Mouse (Mus musculus): ENCODE measurements around the gene Cldn4. TPM values are rescaled to one million over a fixed set of nuclear protein-coding genes. Genes with fewer than 3 reads are reported as not detected.

Cldn4 gene
- 55.7 and 59.1 TPM in 2 replicates for polyA plus RNA-seq (2015; fragmentation: Nextera tagmentation; extraction: Ambion mirVana)

- ATAC-seq (replicated peaks; ENCODE audit: low FRiP score, low read depth), result peak; percentile 50
- 15% methylated on average over 11 of the region's 11 CpGs for WGBS
- Histone ChIP-seq H3K27ac (peak within 1 kb of the TSS; percentile 84), H3K9me3 (replicated peaks; ENCODE audit: low read length) (no peaks in the 10 kb centered on the region), H3K36me3 (ENCODE audit: insufficient read depth, low read length) (no peaks in the 10 kb centered on the region), H3K4me1 (replicated peaks; ENCODE audit: insufficient read depth, low read length) (peaks cover 9% of the 10 kb centered on the region; the same call in 1 of the 2 replicates), H3K4me3 (replicated peaks; ENCODE audit: low read depth, low read length) (peak within 1 kb of the TSS; percentile 40), H3K27me3 (ENCODE audit: insufficient read depth, low read length) (no peaks in the 10 kb centered on the region), H3K9ac (ENCODE audit: low read depth, low read length) (peak within 1 kb of the TSS; percentile 61), H3K4me2 (ENCODE audit: low read length) (peak within 1 kb of the TSS; percentile 30)
- peak; percentile 54 for DNase-seq (ENCODE audit: low spot score)
- TF ChIP-seq CTCF (IDR thresholded peaks at IDR 0.05; ENCODE audit: low read depth), result no peak
Observed at GRCm38 (mm10) chr5:134946857-134947255, at the start of gene Cldn4. Gene Cldn4 (minus strand): TSS chr5:134946934.

GRCm38 (mm10) chr5:134992566-134992965 is 45.8 kb upstream of the Cldn4 start:
- 83% methylated on average over 5 of the region's 5 CpGs for WGBS
- no peak overlapping the region for H3K4me2 ChIP-seq (ENCODE audit: low read length)
- DNase-seq (ENCODE audit: low spot score) (no peak), ATAC-seq (replicated peaks; ENCODE audit: low FRiP score, low read depth) (no peak)
- peaks cover 9% of the 10 kb centered on the region for H3K27me3 ChIP-seq (ENCODE audit: insufficient read depth, low read length)
- no peak overlapping the region for H3K9ac ChIP-seq (ENCODE audit: low read depth, low read length)
- H3K4me3 ChIP-seq (replicated peaks; ENCODE audit: low read depth, low read length), result no peak overlapping the region
- no peaks in the 10 kb centered on the region for H3K9me3 ChIP-seq (replicated peaks; ENCODE audit: low read length)
- H3K27ac ChIP-seq, result no peak overlapping the region
- H3K36me3 ChIP-seq (ENCODE audit: insufficient read depth, low read length), result no peaks in the 10 kb centered on the region
- H3K4me1 ChIP-seq (replicated peaks; ENCODE audit: insufficient read depth, low read length), result peaks cover 3% of the 10 kb centered on the region; the same call in 1 of the 2 replicates
- no peak for TF ChIP-seq CTCF (IDR thresholded peaks at IDR 0.05; ENCODE audit: low read depth)

- no peak for TF ChIP-seq CTCF (IDR thresholded peaks at IDR 0.05; ENCODE audit: low read depth)
- ATAC-seq (replicated peaks; ENCODE audit: low FRiP score, low read depth) (no peak), DNase-seq (ENCODE audit: low spot score) (no peak)
- H3K4me1 ChIP-seq (replicated peaks; ENCODE audit: insufficient read depth, low read length), result peaks cover 12% of the 10 kb centered on the region; the same call in 1 of the 2 replicates
- peaks cover 29% of the 10 kb centered on the region for H3K27me3 ChIP-seq (ENCODE audit: insufficient read depth, low read length)
- no peaks in the 10 kb centered on the region for H3K36me3 ChIP-seq (ENCODE audit: insufficient read depth, low read length)
- no peaks in the 10 kb centered on the region for H3K9me3 ChIP-seq (replicated peaks; ENCODE audit: low read length)
- no peak overlapping the region for H3K27ac ChIP-seq
- no peak overlapping the region for H3K4me2 ChIP-seq (ENCODE audit: low read length)
- no peak overlapping the region for H3K9ac ChIP-seq (ENCODE audit: low read depth, low read length)
- 44% methylated on average over 6 of the region's 6 CpGs for WGBS
- H3K4me3 ChIP-seq (replicated peaks; ENCODE audit: low read depth, low read length), result no peak overlapping the region
Observed at GRCm38 (mm10) chr5:134989741-134990140, 43.0 kb upstream of the Cldn4 start.

GRCm38 (mm10) chr5:134989166-134989565 is 42.4 kb upstream of the Cldn4 start:
- Histone ChIP-seq H3K27me3 (ENCODE audit: insufficient read depth, low read length) (peaks cover 29% of the 10 kb centered on the region), H3K9ac (ENCODE audit: low read depth, low read length) (no peak overlapping the region), H3K4me3 (replicated peaks; ENCODE audit: low read depth, low read length) (no peak overlapping the region), H3K36me3 (ENCODE audit: insufficient read depth, low read length) (no peaks in the 10 kb centered on the region), H3K4me2 (ENCODE audit: low read length) (no peak overlapping the region), H3K9me3 (replicated peaks; ENCODE audit: low read length) (no peaks in the 10 kb centered on the region), H3K4me1 (replicated peaks; ENCODE audit: insufficient read depth, low read length) (peaks cover 12% of the 10 kb centered on the region; the same call in 1 of the 2 replicates), H3K27ac (no peak overlapping the region)
- TF ChIP-seq CTCF (IDR thresholded peaks at IDR 0.05; ENCODE audit: low read depth), result no peak
- no peak for DNase-seq (ENCODE audit: low spot score)
- 27% methylated on average over 11 of the region's 11 CpGs for WGBS
- ATAC-seq (replicated peaks; ENCODE audit: low FRiP score, low read depth), result no peak

- Histone ChIP-seq H3K9ac (ENCODE audit: low read depth, low read length) (peak overlapping the region; percentile 63), H3K9me3 (replicated peaks; ENCODE audit: low read length) (no peaks in the 10 kb centered on the region), H3K27ac (peak overlapping the region; percentile 89), H3K27me3 (ENCODE audit: insufficient read depth, low read length) (peaks cover 29% of the 10 kb centered on the region), H3K4me3 (replicated peaks; ENCODE audit: low read depth, low read length) (peak overlapping the region; percentile 35), H3K4me1 (replicated peaks; ENCODE audit: insufficient read depth, low read length) (peaks cover 12% of the 10 kb centered on the region; the same call in 1 of the 2 replicates), H3K4me2 (ENCODE audit: low read length) (peak overlapping the region; percentile 57), H3K36me3 (ENCODE audit: insufficient read depth, low read length) (no peaks in the 10 kb centered on the region)
- WGBS, result 4% methylated on average over 79 of the region's 79 CpGs
- ATAC-seq (replicated peaks; ENCODE audit: low FRiP score, low read depth), result peak; percentile 11; the same call in 1 of the 2 replicates
- no peak for DNase-seq (ENCODE audit: low spot score)
- peak; percentile 35; the same call in 1 of the 2 replicates for TF ChIP-seq CTCF (IDR thresholded peaks at IDR 0.05; ENCODE audit: low read depth)
Observed at GRCm38 (mm10) chr5:134986298-134987268, 39.8 kb upstream of the Cldn4 start.

GRCm38 (mm10) chr5:134985633-134986297 is 39.0 kb upstream of the Cldn4 start, which contains the start of gene Cldn3:
Gene Cldn3 (plus strand): TSS chr5:134986214.
- DNase-seq (ENCODE audit: low spot score), result peak; percentile 76
- under 1% methylated on average over 25 of the region's 25 CpGs for WGBS
- Histone ChIP-seq H3K4me2 (ENCODE audit: low read length) (peak within 1 kb of the TSS; percentile 57), H3K4me1 (replicated peaks; ENCODE audit: insufficient read depth, low read length) (peaks cover 12% of the 10 kb centered on the region; the same call in 1 of the 2 replicates), H3K9me3 (replicated peaks; ENCODE audit: low read length) (no peaks in the 10 kb centered on the region), H3K4me3 (replicated peaks; ENCODE audit: low read depth, low read length) (peak within 1 kb of the TSS; percentile 35), H3K9ac (ENCODE audit: low read depth, low read length) (peak within 1 kb of the TSS; percentile 63), H3K27me3 (ENCODE audit: insufficient read depth, low read length) (peaks cover 29% of the 10 kb centered on the region), H3K36me3 (ENCODE audit: insufficient read depth, low read length) (no peaks in the 10 kb centered on the region), H3K27ac (peak within 1 kb of the TSS; percentile 89)
- ATAC-seq (replicated peaks; ENCODE audit: low FRiP score, low read depth), result peak; percentile 91
- no peak for TF ChIP-seq CTCF (IDR thresholded peaks at IDR 0.05; ENCODE audit: low read depth)

All from kidney, postnatal 0 days (tissue).